ENCODE assay signal across 28 mouse cellular contexts in the genomic region with DNA sequence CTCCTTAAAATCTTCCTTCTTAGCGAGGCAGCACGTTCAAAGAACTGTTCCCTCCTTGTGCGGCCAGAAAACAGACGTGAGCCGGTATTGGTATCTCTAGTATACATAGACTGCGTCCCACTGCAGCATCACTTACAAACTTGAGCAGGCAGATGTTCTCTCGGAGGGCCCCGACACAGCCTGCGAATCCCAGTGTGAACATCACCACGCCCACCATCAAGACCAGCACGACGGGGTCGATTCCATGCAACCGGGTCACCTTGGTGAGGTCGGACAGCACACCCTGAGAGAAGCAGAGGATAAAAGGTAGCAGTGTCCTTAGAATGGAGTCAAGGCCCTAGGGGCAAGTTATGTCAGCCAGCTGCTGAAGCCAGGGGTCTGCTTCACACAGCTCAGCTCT. TPM values are rescaled to one million over a fixed set of nuclear protein-coding genes. Genes with fewer than 3 reads are reported as not detected.
A peak's percentile ranks its signal among the peaks of the same experiment; 100 is the strongest.
DNase-seq lines count a peak whose midpoint lies in the region; ATAC-seq and TF ChIP-seq lines count a peak whose summit lies in the region.
"Had no signal": no experiment of that assay in that cellular context is flagged by ENCODE, and none has a peak within 500 bp of the region (broad histone marks: within the 10 kb centered on the region; RNA-seq: fewer than 3 reads in every experiment).

No protein-coding gene starts in this region.

- H3K4me1 ChIP-seq in forebrain, embryonic 16.5 days (replicated peaks; ENCODE audit: control insufficient read depth, insufficient read depth, low read length), result no peaks in the 10 kb centered on the region
- peaks cover 5% of the 10 kb centered on the region; the same call in 1 of the 2 replicates for H3K4me1 ChIP-seq in forebrain, embryonic 13.5 days
- no peaks in the 10 kb centered on the region for H3K4me1 ChIP-seq in hindbrain, postnatal 0 days (ENCODE audit: insufficient read depth, low read length)
- peaks cover 4% of the 10 kb centered on the region; the same call in 1 of the 2 replicates for H3K4me1 ChIP-seq in hindbrain, embryonic 12.5 days
- peaks cover 11% of the 10 kb centered on the region for H3K4me1 ChIP-seq in ES-Bruce4 (ENCODE audit: control insufficient read depth, insufficient read depth, low read length)
- H3K4me1 ChIP-seq in intestine, embryonic 15.5 days (replicated peaks), result peaks cover 10% of the 10 kb centered on the region; the same call in 1 of the 2 replicates
- H3K4me1 ChIP-seq: embryonic facial prominence, embryonic 12.5 days; forebrain, embryonic 12.5 days had no signal

- no peak overlapping the region for H3K4me2 ChIP-seq in forebrain, embryonic 16.5 days (ENCODE audit: low read length)
- no peak overlapping the region for H3K4me2 ChIP-seq in forebrain, embryonic 13.5 days
- H3K4me2 ChIP-seq in hindbrain, postnatal 0 days (ENCODE audit: low read depth, low read length), result no peak overlapping the region
- H3K4me2 ChIP-seq in hindbrain, embryonic 12.5 days (replicated peaks), result no peak overlapping the region
- H3K4me2 ChIP-seq in intestine, embryonic 15.5 days (replicated peaks), result no peak overlapping the region
- H3K4me2 ChIP-seq: embryonic facial prominence, embryonic 12.5 days; forebrain, embryonic 12.5 days; heart, embryonic 12.5 days; heart, embryonic 15.5 days; hindbrain, embryonic 14.5 days had no signal

- H3K27ac ChIP-seq in forebrain, embryonic 16.5 days (ENCODE audit: low read length), result no peak overlapping the region
- no peak overlapping the region for H3K27ac ChIP-seq in forebrain, embryonic 13.5 days
- no peak overlapping the region for H3K27ac ChIP-seq in hindbrain, postnatal 0 days
- no peak overlapping the region for H3K27ac ChIP-seq in hindbrain, embryonic 12.5 days
- no peak overlapping the region for H3K27ac ChIP-seq in ES-Bruce4 (ENCODE audit: insufficient read depth, low read length)
- no peak overlapping the region for H3K27ac ChIP-seq in intestine, embryonic 15.5 days
- H3K27ac ChIP-seq: embryonic facial prominence, embryonic 12.5 days; forebrain, embryonic 12.5 days; gastrocnemius, adult 2 months; heart, adult 2 months; heart, embryonic 15.5 days; hindbrain, embryonic 10.5 days; hindbrain, embryonic 14.5 days had no signal

- no peak for TF ChIP-seq POLR2A in ES-Bruce4 (IDR thresholded peaks at IDR 0.05; ENCODE audit: insufficient read depth, low read length)

- no peak overlapping the region for H3K9ac ChIP-seq in forebrain, embryonic 16.5 days (replicated peaks; ENCODE audit: low read depth, low read length)
- no peak overlapping the region for H3K9ac ChIP-seq in forebrain, embryonic 13.5 days
- no peak overlapping the region for H3K9ac ChIP-seq in hindbrain, postnatal 0 days (replicated peaks; ENCODE audit: low read length)
- no peak overlapping the region for H3K9ac ChIP-seq in hindbrain, embryonic 12.5 days
- H3K9ac ChIP-seq in ES-Bruce4 (ENCODE audit: low read depth, poor library complexity, severe bottlenecking), result no peak overlapping the region
- H3K9ac ChIP-seq in intestine, embryonic 15.5 days, result no peak overlapping the region
- H3K9ac ChIP-seq: embryonic facial prominence, embryonic 12.5 days; forebrain, embryonic 12.5 days; forebrain, postnatal 0 days; heart, embryonic 12.5 days; heart, embryonic 15.5 days; hindbrain, embryonic 14.5 days had no signal

- no peaks in the 10 kb centered on the region for H3K9me3 ChIP-seq in forebrain, embryonic 16.5 days (ENCODE audit: control insufficient read depth, low read length)
- H3K9me3 ChIP-seq in forebrain, embryonic 13.5 days (replicated peaks), result no peaks in the 10 kb centered on the region
- H3K9me3 ChIP-seq in hindbrain, postnatal 0 days (ENCODE audit: low read length), result no peaks in the 10 kb centered on the region
- no peaks in the 10 kb centered on the region for H3K9me3 ChIP-seq in hindbrain, embryonic 12.5 days (replicated peaks)
- no peaks in the 10 kb centered on the region for H3K9me3 ChIP-seq in ES-Bruce4 (replicated peaks; ENCODE audit: control insufficient read depth, insufficient read depth, low read length, poor library complexity, severe bottlenecking)
- no peaks in the 10 kb centered on the region for H3K9me3 ChIP-seq in intestine, embryonic 15.5 days
- H3K9me3 ChIP-seq: embryonic facial prominence, embryonic 12.5 days; forebrain, embryonic 12.5 days; G1E; heart, embryonic 12.5 days; heart, embryonic 15.5 days; hindbrain, embryonic 10.5 days had no signal

- peaks cover 13% of the 10 kb centered on the region for H3K36me3 ChIP-seq in forebrain, embryonic 16.5 days (ENCODE audit: control insufficient read depth, insufficient read depth)
- H3K36me3 ChIP-seq in forebrain, embryonic 13.5 days (ENCODE audit: poor library complexity, severe bottlenecking), result peaks cover 48% of the 10 kb centered on the region
- H3K36me3 ChIP-seq in hindbrain, postnatal 0 days (ENCODE audit: insufficient read depth, low read length), result peaks cover 4% of the 10 kb centered on the region; the same call in 1 of the 2 replicates
- H3K36me3 ChIP-seq in hindbrain, embryonic 12.5 days, result peaks cover 35% of the 10 kb centered on the region
- 0 out of 2 replicates have a peak, but pooled peaks cover 3% of the 10 kb centered on the region for H3K36me3 ChIP-seq in ES-Bruce4 (ENCODE audit: control insufficient read depth, insufficient read depth, low read length, poor library complexity, severe bottlenecking)
- H3K36me3 ChIP-seq in intestine, embryonic 15.5 days, result peaks cover 5% of the 10 kb centered on the region

- no peak overlapping the region for H3K4me3 ChIP-seq in forebrain, embryonic 16.5 days (replicated peaks; ENCODE audit: low read length)
- no peak overlapping the region for H3K4me3 ChIP-seq in forebrain, embryonic 13.5 days
- H3K4me3 ChIP-seq in hindbrain, postnatal 0 days (ENCODE audit: low read length), result no peak overlapping the region
- H3K4me3 ChIP-seq in hindbrain, embryonic 12.5 days, result no peak overlapping the region
- no peak overlapping the region for H3K4me3 ChIP-seq in ES-Bruce4 (ENCODE audit: low read depth, low read length)
- H3K4me3 ChIP-seq in intestine, embryonic 15.5 days (replicated peaks), result no peak overlapping the region
- H3K4me3 ChIP-seq: embryonic facial prominence, embryonic 12.5 days; erythroblast, embryonic 14.5 days; forebrain, embryonic 12.5 days; gastrocnemius, adult 2 months; heart, adult 2 months; heart, embryonic 12.5 days; heart, embryonic 15.5 days; hindbrain, embryonic 10.5 days had no signal

- no peaks in the 10 kb centered on the region for H3K27me3 ChIP-seq in forebrain, embryonic 16.5 days (replicated peaks; ENCODE audit: control insufficient read depth, insufficient read depth, low read length)
- no peaks in the 10 kb centered on the region for H3K27me3 ChIP-seq in forebrain, embryonic 13.5 days
- H3K27me3 ChIP-seq in hindbrain, postnatal 0 days (ENCODE audit: insufficient read depth, low read length), result no peaks in the 10 kb centered on the region
- no peaks in the 10 kb centered on the region for H3K27me3 ChIP-seq in hindbrain, embryonic 12.5 days
- no peaks in the 10 kb centered on the region for H3K27me3 ChIP-seq in ES-Bruce4 (ENCODE audit: control insufficient read depth, insufficient read depth, low read length, poor library complexity, severe bottlenecking)
- H3K27me3 ChIP-seq in intestine, embryonic 15.5 days (replicated peaks), result no peaks in the 10 kb centered on the region
- H3K27me3 ChIP-seq: embryonic facial prominence, embryonic 12.5 days; forebrain, embryonic 12.5 days; heart, embryonic 12.5 days; heart, embryonic 15.5 days had no signal

- no peak for DNase-seq in hindbrain, postnatal 0 days (ENCODE audit: low spot score)
- DNase-seq in ES-CJ7 (ENCODE audit: low read depth, low spot score), result peak; percentile 63
- no peak for DNase-seq in MN1 (ENCODE audit: low spot score)
- DNase-seq: adrenal gland, postnatal 10 days; cerebellum, adult 11 months; cerebellum, adult 9-10 months; cerebellum, postnatal 14 days; forebrain, postnatal 0 days; gastrocnemius, adult 2 months; gastrocnemius, postnatal 14 days; heart, adult 2 months; heart, postnatal 36 days; kidney, adult 11 months; kidney, adult 8-10 months had no signal

- 95% methylated on average over 15 of the region's 15 CpGs for WGBS in forebrain, embryonic 16.5 days
- WGBS in forebrain, embryonic 13.5 days, result 93% methylated on average over 15 of the region's 15 CpGs
- WGBS in hindbrain, postnatal 0 days, result 93% methylated on average over 15 of the region's 15 CpGs
- WGBS in hindbrain, embryonic 12.5 days, result 90% methylated on average over 15 of the region's 15 CpGs
- 90% methylated on average over 15 of the region's 15 CpGs for WGBS in intestine, embryonic 15.5 days

- no peak for TF ChIP-seq CTCF in hindbrain, postnatal 0 days (IDR thresholded peaks at IDR 0.05; ENCODE audit: low read depth)
- no peak for TF ChIP-seq CTCF in ES-Bruce4 (IDR thresholded peaks at IDR 0.05; ENCODE audit: low read depth, low read length)

- ATAC-seq in forebrain, embryonic 16.5 days, result 0 out of 2 replicates have a peak, but pooled peaks have one; percentile 6
- ATAC-seq in forebrain, embryonic 13.5 days, result no peak
- 0 out of 2 replicates have a peak, but pooled peaks have one; percentile 3 for ATAC-seq in hindbrain, postnatal 0 days
- no peak for ATAC-seq in hindbrain, embryonic 12.5 days (ENCODE audit: low FRiP score)
- ATAC-seq in intestine, embryonic 15.5 days, result no peak
- ATAC-seq: CD4-positive, CD25-positive, alpha-beta regulatory T cell, adult 4 months; forebrain, postnatal 0 days had no signal

- peak; percentile 50; the same call in 1 of the 2 replicates for TF ChIP-seq EP300 in ES-Bruce4 (IDR thresholded peaks at IDR 0.05; ENCODE audit: insufficient read depth, low read depth, low read length)

RNA-seq across cellular contexts. Expression of a gene that starts 23.6 kb away (rescaled TPM):
- polyA plus RNA-seq in forebrain, embryonic 16.5 days (2015; fragmentation: Nextera tagmentation; extraction: Ambion mirVana), result 1.2 and 1.7 TPM in 2 replicates
- 2.3 and 2.4 TPM in 2 replicates for polyA plus RNA-seq in forebrain, embryonic 13.5 days (2015; fragmentation: Nextera tagmentation; extraction: Ambion mirVana)
- total RNA-seq in hindbrain, postnatal 0 days (2014; rRNA removed), result 1.8 and 2.6 TPM in 2 replicates
- 0.54 and 0.63 TPM in 2 replicates for polyA plus RNA-seq in hindbrain, postnatal 0 days (2015; fragmentation: Nextera tagmentation; extraction: Ambion mirVana)
- 0.83 and 1.4 TPM in 2 replicates for polyA plus RNA-seq in hindbrain, embryonic 12.5 days (2016; fragmentation: Nextera tagmentation; extraction: Ambion mirVana)
- polyA plus RNA-seq in ES-Bruce4 (2011; ENCODE audit: insufficient read depth, insufficient read length, low read depth, missing spikeins), result 1.7 and 2.6 TPM in 2 replicates
- 0.13 and 0.14 TPM in 2 replicates for polyA plus RNA-seq in intestine, embryonic 15.5 days (2015; fragmentation: Nextera tagmentation; extraction: Ambion mirVana)

RNA-seq across cellular contexts. Expression of a gene that starts 49.9 kb away (rescaled TPM):
- 90.0 and 102 TPM in 2 replicates for polyA plus RNA-seq in forebrain, embryonic 16.5 days (2015; fragmentation: Nextera tagmentation; extraction: Ambion mirVana)
- 84.1 and 88.2 TPM in 2 replicates for polyA plus RNA-seq in forebrain, embryonic 13.5 days (2015; fragmentation: Nextera tagmentation; extraction: Ambion mirVana)
- total RNA-seq in hindbrain, postnatal 0 days (2014; rRNA removed), result 38.2 and 39.2 TPM in 2 replicates
- 30.4 and 35.2 TPM in 2 replicates for polyA plus RNA-seq in hindbrain, postnatal 0 days (2015; fragmentation: Nextera tagmentation; extraction: Ambion mirVana)
- polyA plus RNA-seq in hindbrain, embryonic 12.5 days (2016; fragmentation: Nextera tagmentation; extraction: Ambion mirVana), result 84.3 and 95.0 TPM in 2 replicates
- polyA plus RNA-seq in ES-Bruce4 (2011; ENCODE audit: insufficient read depth, insufficient read length, low read depth, missing spikeins), result 58.8 and 60.0 TPM in 2 replicates
- 56.8 and 61.0 TPM in 2 replicates for polyA plus RNA-seq in intestine, embryonic 15.5 days (2015; fragmentation: Nextera tagmentation; extraction: Ambion mirVana)

Comparison
In these comparisons a context has a peak if more than half of its experiments do, and no peak if none do; other contexts are left out.
1. ATAC-seq: peak in forebrain, embryonic 16.5 days (single experiment) and hindbrain, postnatal 0 days (single experiment); none in forebrain, embryonic 13.5 days (single experiment), hindbrain, embryonic 12.5 days (single experiment) and intestine, embryonic 15.5 days (single experiment).